Mouse (Mus musculus): ENCODE data around the gene Zfp715.
"Not testable (repeated sequence)": the region's sequence is repeated elsewhere in the genome, so short reads cannot be mapped to it uniquely, and the experiment has no call there.

Zfp715 gene

GRCm38 (mm10) chr7:43313013-43313428 is at the start of gene Zfp715:
Gene Zfp715 (minus strand): TSS chr7:43313294.
- peak; percentile 97 for ATAC-seq (ENCODE audit: low TSS enrichment)

- no peak for ATAC-seq (ENCODE audit: low TSS enrichment)
Measured at GRCm38 (mm10) chr7:43362021-43362420, 48.9 kb upstream of the Zfp715 start.

DNA sequence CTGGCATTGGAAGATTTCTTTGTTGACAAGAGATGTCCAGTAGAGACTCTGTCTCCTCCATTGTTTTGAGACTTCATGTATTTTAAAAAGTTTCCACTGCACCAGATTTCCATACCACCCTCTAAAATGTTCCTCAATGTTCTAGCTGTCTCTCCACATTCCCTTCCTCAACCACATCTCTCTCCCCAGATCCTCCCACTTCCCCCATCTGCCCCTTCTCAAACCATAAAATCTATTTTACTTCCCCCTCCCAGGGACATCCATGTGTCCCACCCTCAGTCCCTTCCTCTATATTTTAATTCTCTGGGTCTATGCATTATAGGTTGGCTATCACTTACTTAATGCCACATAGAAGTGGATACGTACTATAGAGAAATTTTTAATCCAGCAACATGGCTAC is 48.3 kb upstream of the Zfp715 start:
- no peak for ATAC-seq (ENCODE audit: low TSS enrichment)

- no peak for ATAC-seq (ENCODE audit: low TSS enrichment)
Measured at GRCm38 (mm10) chr7:43358556-43358955, 45.5 kb upstream of the Zfp715 start.

- ATAC-seq (ENCODE audit: low TSS enrichment): peak; percentile 20; the same call in 1 of the 2 replicates
Measured at GRCm38 (mm10) chr7:43354893-43355835, 42.1 kb upstream of the Zfp715 start.

GRCm38 (mm10) chr7:43353758-43354157 is 40.7 kb upstream of the Zfp715 start:
- no peak for ATAC-seq (ENCODE audit: low TSS enrichment)

- no peak for ATAC-seq (ENCODE audit: low TSS enrichment)
Measured at GRCm38 (mm10) chr7:43353118-43353517, 40.0 kb upstream of the Zfp715 start.

DNA sequence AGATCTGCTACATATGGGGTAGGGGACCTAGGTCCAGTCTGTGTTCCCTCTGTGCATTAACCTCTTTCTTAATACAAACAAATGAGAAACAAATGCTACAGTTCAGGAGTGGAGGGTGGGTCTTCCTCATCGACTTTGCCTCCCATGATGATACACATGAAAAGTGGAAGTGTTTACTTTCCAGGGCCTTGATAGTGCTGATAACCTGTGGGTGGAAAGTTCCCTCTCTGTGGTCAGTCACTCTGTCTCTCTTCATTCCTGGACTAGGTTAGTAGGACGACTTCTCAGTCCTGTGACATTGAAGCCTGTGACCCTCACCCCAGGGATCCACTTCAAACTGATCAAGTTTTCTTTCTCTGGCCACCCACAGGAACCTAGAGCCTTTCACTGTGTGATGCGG is 38.1 kb upstream of the Zfp715 start, which contains the start of gene Siglecf:
Gene Siglecf (plus strand): TSS at position 188 of the 400 bp plus-strand sequence.
- ATAC-seq (ENCODE audit: low TSS enrichment): no peak

GRCm38 (mm10) chr7:43349623-43350022 is 36.5 kb upstream of the Zfp715 start:
- ATAC-seq (ENCODE audit: low TSS enrichment): not testable (repeated sequence)

GRCm38 (mm10) chr7:43346571-43346970 is 33.5 kb upstream of the Zfp715 start:
- no peak for ATAC-seq (ENCODE audit: low TSS enrichment)

DNA sequence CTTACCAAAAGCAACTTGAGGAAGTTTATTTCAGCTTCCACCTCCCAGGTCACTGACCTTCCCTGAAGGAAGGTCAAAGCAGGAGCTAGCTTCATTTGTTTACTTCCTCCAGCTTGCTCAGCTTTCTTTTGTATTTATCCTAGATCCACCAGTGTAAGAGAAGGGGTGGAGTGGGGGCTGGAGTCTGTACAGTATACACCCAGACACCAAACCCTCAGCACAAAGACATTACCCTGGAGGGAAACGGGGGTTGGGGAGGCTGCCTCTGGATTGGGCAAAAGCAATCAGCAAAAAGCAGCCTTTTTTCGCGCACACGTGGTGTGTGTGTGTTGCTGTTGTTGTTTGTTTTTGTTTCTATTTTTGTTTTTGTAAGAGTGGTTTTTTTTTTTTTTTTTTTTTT is 33.1 kb upstream of the Zfp715 start:
- no peak for ATAC-seq (ENCODE audit: low TSS enrichment)

- ATAC-seq (ENCODE audit: low TSS enrichment): no peak
Measured at GRCm38 (mm10) chr7:43344491-43344890, 31.4 kb upstream of the Zfp715 start.

DNA sequence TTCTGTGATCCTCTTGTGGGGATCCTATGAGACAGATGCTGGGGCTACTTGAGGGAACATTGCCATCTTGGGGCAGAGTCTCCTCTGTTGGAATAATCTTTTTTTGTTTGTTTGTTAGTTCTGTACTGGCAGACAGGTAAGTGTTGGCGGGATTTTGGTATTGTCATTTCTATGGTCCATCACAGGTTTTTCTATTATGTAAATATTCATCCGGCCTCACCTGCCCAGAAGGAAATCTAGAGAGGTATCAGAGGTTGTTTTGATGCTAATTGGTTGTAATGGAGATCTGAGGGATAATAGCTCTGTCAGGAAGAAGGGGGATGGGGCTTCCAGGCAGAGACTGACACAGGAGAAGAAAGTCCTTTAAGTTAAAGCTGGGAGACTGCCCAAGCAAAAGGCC is 30.9 kb upstream of the Zfp715 start:
- ATAC-seq (ENCODE audit: low TSS enrichment): no peak

GRCm38 (mm10) chr7:43343191-43343590 is 30.1 kb upstream of the Zfp715 start:
- no peak for ATAC-seq (ENCODE audit: low TSS enrichment)

DNA sequence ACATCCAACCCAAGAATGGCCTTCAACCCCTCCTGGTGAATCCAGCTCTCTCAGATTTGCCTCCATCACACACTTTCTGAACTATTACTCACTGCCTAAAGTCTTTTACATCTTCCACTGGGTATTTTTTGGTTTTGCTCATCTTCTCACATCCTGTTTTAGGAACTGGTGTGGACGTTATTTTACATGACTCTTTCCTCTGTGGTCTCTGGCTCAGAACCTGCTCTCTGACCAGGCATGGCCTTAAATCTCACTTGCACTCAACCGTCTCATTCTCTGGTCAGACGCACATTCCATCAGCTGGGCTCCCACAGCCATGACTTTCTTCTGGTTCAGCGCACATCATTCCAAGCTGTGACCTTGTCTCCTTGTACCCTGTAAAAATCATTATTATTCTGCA is 27.7 kb upstream of the Zfp715 start:
- ATAC-seq (ENCODE audit: low TSS enrichment): no peak

- ATAC-seq (ENCODE audit: low TSS enrichment): no peak
Measured at GRCm38 (mm10) chr7:43333899-43334298, 20.8 kb upstream of the Zfp715 start.

GRCm38 (mm10) chr7:43333203-43333602 is 20.1 kb upstream of the Zfp715 start:
- ATAC-seq (ENCODE audit: low TSS enrichment): no peak

GRCm38 (mm10) chr7:43328101-43328500 is 15.0 kb upstream of the Zfp715 start:
- no peak for ATAC-seq (ENCODE audit: low TSS enrichment)

GRCm38 (mm10) chr7:43326223-43326780 is 13.2 kb upstream of the Zfp715 start:
- no peak for ATAC-seq (ENCODE audit: low TSS enrichment)

- ATAC-seq (ENCODE audit: low TSS enrichment): no peak; the same call in none of the 2 replicates
Measured at GRCm38 (mm10) chr7:43312386-43313012, 595 bp downstream of the Zfp715 start.

DNA sequence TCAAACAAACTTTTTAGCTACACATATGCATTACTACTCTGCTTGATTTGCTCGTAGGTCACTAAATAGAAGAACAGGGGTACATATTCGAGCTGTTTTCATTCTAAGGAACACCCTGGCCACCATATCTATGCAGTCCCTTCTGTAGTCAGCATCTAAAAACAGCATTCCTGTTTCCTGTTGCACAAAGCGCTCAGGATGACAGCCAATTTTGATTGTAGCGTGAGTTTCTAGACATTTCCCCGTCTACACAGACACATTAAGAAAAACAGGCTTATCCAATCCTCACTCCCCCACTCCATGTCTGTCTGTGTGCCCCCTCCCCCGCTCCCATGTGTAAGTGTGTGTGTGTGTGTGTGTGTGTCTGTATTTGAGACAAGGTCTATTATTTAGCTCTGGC is 1.5 kb downstream of the Zfp715 start:
- ATAC-seq (ENCODE audit: low TSS enrichment): no peak

DNA sequence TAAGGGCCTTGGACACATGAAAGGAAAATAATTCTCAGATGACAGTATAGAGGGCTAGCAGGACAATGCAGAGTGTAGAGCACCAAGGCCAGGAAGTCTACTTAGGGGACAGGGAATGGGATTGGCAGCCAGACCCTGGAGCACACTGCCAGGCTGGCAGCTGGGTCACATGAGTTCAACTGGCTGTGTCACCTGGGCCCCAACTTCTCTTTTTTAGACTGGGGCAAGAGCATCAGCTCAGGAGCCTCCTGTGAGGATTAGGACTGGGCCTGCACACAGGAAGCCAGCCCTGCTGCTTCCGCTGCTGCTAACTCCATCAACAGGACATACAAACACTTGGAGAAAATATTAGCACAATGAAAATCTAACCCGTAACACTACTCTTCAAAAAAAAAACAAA is 4.0 kb downstream of the Zfp715 start:
- ATAC-seq (ENCODE audit: low TSS enrichment): no peak

- peak; percentile 57; the same call in 1 of the 2 replicates for ATAC-seq (ENCODE audit: low TSS enrichment)
Measured at GRCm38 (mm10) chr7:43305235-43305634, 7.9 kb downstream of the Zfp715 start.
